Mouse (Mus musculus) hindbrain, embryonic 15.5 days (tissue): ENCODE measurements around the gene Vtcn1. TPM values are rescaled to one million over a fixed set of nuclear protein-coding genes. Genes with fewer than 3 reads are reported as not detected.
A peak's percentile ranks its signal among the peaks of the same experiment; 100 is the strongest.
"Not testable (repeated sequence)": the region's sequence is repeated elsewhere in the genome, so short reads cannot be mapped to it uniquely, and the experiment has no call there.

Source experiments
- ATAC-seq: fragments of 200-750 bp; cut with Nextera tagmentation; 2 replicates; pipeline ENCODE4 v1.8.0; 2017; ENCODE audit warnings: low read depth, moderate number of reproducible peaks, moderate TSS enrichment; ENCODE audit not compliant: low FRiP score
- H3K27ac ChIP-seq: fragments of 300-500 bp; sonication (generic); replicated peaks from 2 replicates; pipeline ENCODE4 v1.5.1; 2015; ENCODE audit warnings: mild to moderate bottlenecking, inconsistent platforms
- H3K27me3 ChIP-seq: fragments of 300-500 bp; sonication (generic); 2 replicates; pipeline ENCODE4 v1.6.1; 2015; ENCODE audit warnings: control low read depth, inconsistent platforms
- H3K36me3 ChIP-seq: fragments of 300-500 bp; sonication (generic); 2 replicates; pipeline ENCODE4 v1.6.1; 2015; ENCODE audit warnings: control low read depth, inconsistent platforms
- H3K4me1 ChIP-seq: fragments of 300-500 bp; sonication (generic); replicated peaks from 2 replicates; pipeline ENCODE4 v1.6.1; 2015; ENCODE audit warnings: control low read depth, inconsistent platforms
- H3K4me2 ChIP-seq: fragments of 300-500 bp; sonication (generic); 2 replicates; pipeline ENCODE4 v1.6.1; 2015; ENCODE audit warnings: moderate library complexity, mild to moderate bottlenecking, inconsistent platforms
- H3K4me3 ChIP-seq: fragments of 300-500 bp; sonication (generic); 2 replicates; pipeline ENCODE4 v1.5.1; 2015; ENCODE audit warnings: mild to moderate bottlenecking, inconsistent platforms
- H3K9ac ChIP-seq: fragments of 300-500 bp; sonication (generic); 2 replicates; pipeline ENCODE4 v1.6.1; 2015; ENCODE audit warnings: inconsistent platforms
- H3K9me3 ChIP-seq: fragments of 300-500 bp; sonication (generic); 2 replicates; pipeline ENCODE4 v1.6.1; 2016; ENCODE audit warnings: control low read depth, inconsistent platforms
- WGBS: fragments of 180-500 bp; shearing (Covaris S2); methylation state at CpG from one replicate; pipeline ENCODE4 v1.1.7; 2015; 5-methylcytosine and 5-hydroxymethylcytosine counted together
- polyA plus RNA-seq: library from polyadenylated mRNA; unstranded; fragments of >200 nt; fragmentation: Nextera tagmentation; extraction: Ambion mirVana; gene quantifications from 2 replicates; pipeline ENCODE4 v1.2.1, GENCODE M21; 2015

Vtcn1 gene
- polyA plus RNA-seq, 1 experiment from 2014 or later, result not detected

- H3K36me3 ChIP-seq, result no peaks in the 10 kb centered on the region
- H3K27ac ChIP-seq, result no peak overlapping the region
- ATAC-seq, result no peak
- H3K9me3 ChIP-seq, result no peaks in the 10 kb centered on the region
- H3K9ac ChIP-seq, result no peak overlapping the region
- H3K4me1 ChIP-seq, result no peaks in the 10 kb centered on the region
- WGBS, result 86% methylated on average over 2 of the region's 2 CpGs
- H3K4me3 ChIP-seq, result no peak overlapping the region
- no peak overlapping the region for H3K4me2 ChIP-seq
- H3K27me3 ChIP-seq, result no peaks in the 10 kb centered on the region
These were observed 13.4 kb upstream of the Vtcn1 start for GRCm38 (mm10) chr3:100811836-100812235.

- H3K4me3 ChIP-seq, ATAC-seq, H3K27me3 ChIP-seq, H3K9me3 ChIP-seq, H3K4me2 ChIP-seq, H3K9ac ChIP-seq, H3K36me3 ChIP-seq, H3K4me1 ChIP-seq, H3K27ac ChIP-seq: not testable (repeated sequence)
- 80% methylated on average over 1 of the region's 1 CpGs for WGBS
These were observed 9.8 kb upstream of the Vtcn1 start for GRCm38 (mm10) chr3:100815490-100815889.

- Histone ChIP-seq H3K9ac (no peak overlapping the region), H3K4me3 (no peak overlapping the region), H3K9me3 (no peaks in the 10 kb centered on the region), H3K4me1 (peaks cover 7% of the 10 kb centered on the region), H3K27ac (no peak overlapping the region), H3K4me2 (no peak overlapping the region), H3K27me3 (no peaks in the 10 kb centered on the region), H3K36me3 (no peaks in the 10 kb centered on the region)
- 78% methylated on average over 4 of the region's 4 CpGs for WGBS
- no peak for ATAC-seq
These were observed 6.5 kb upstream of the Vtcn1 start for GRCm38 (mm10) chr3:100818709-100819108.

- Histone ChIP-seq H3K4me3 (no peak overlapping the region), H3K4me1 (peaks cover 7% of the 10 kb centered on the region), H3K36me3 (no peaks in the 10 kb centered on the region), H3K9ac (no peak overlapping the region), H3K27ac (no peak overlapping the region), H3K4me2 (no peak overlapping the region), H3K27me3 (no peaks in the 10 kb centered on the region), H3K9me3 (no peaks in the 10 kb centered on the region)
- 98% methylated on average over 5 of the region's 5 CpGs for WGBS
- no peak for ATAC-seq
These were observed 5.7 kb upstream of the Vtcn1 start for GRCm38 (mm10) chr3:100819571-100819970.

- Histone ChIP-seq H3K4me1 (peaks cover 7% of the 10 kb centered on the region), H3K36me3 (no peaks in the 10 kb centered on the region), H3K4me3 (no peak overlapping the region), H3K27ac (peak overlapping the region; percentile 6; the same call in 1 of the 2 replicates), H3K9me3 (no peaks in the 10 kb centered on the region), H3K9ac (no peak overlapping the region), H3K27me3 (no peaks in the 10 kb centered on the region), H3K4me2 (no peak overlapping the region)
- WGBS, result 42% methylated on average over 2 of the region's 2 CpGs
- ATAC-seq, result peak; percentile 75
These were observed 4.4 kb upstream of the Vtcn1 start for GRCm38 (mm10) chr3:100820852-100821251.

- ATAC-seq, result peak; percentile 59
- Histone ChIP-seq H3K4me2 (no peak overlapping the region), H3K27me3 (no peaks in the 10 kb centered on the region), H3K27ac (peak overlapping the region; percentile 6; the same call in 1 of the 2 replicates), H3K9me3 (no peaks in the 10 kb centered on the region), H3K4me3 (no peak overlapping the region), H3K9ac (no peak overlapping the region), H3K4me1 (peaks cover 7% of the 10 kb centered on the region), H3K36me3 (no peaks in the 10 kb centered on the region)
- WGBS, result 53% methylated on average over 2 of the region's 2 CpGs
These were observed 4.0 kb upstream of the Vtcn1 start for GRCm38 (mm10) chr3:100821276-100821675.

- Histone ChIP-seq H3K9ac (no peak overlapping the region), H3K4me3 (no peak overlapping the region), H3K9me3 (no peaks in the 10 kb centered on the region), H3K27me3 (no peaks in the 10 kb centered on the region), H3K4me2 (no peak overlapping the region), H3K27ac (no peak overlapping the region), H3K36me3 (no peaks in the 10 kb centered on the region), H3K4me1 (no peaks in the 10 kb centered on the region)
- no peak for ATAC-seq
- WGBS, result 68% methylated on average over 3 of the region's 3 CpGs
These were observed 18.5 kb downstream of the Vtcn1 start for GRCm38 (mm10) chr3:100843784-100844183.

GRCm38 (mm10) chr3:100844366-100844765, 19.1 kb downstream of the Vtcn1 start:
- no peak overlapping the region for H3K4me3 ChIP-seq
- H3K4me1 ChIP-seq, result no peaks in the 10 kb centered on the region
- no peaks in the 10 kb centered on the region for H3K9me3 ChIP-seq
- 59% methylated on average over 5 of the region's 5 CpGs for WGBS
- no peaks in the 10 kb centered on the region for H3K36me3 ChIP-seq
- no peaks in the 10 kb centered on the region for H3K27me3 ChIP-seq
- H3K27ac ChIP-seq, result no peak overlapping the region
- no peak overlapping the region for H3K9ac ChIP-seq
- no peak overlapping the region for H3K4me2 ChIP-seq
- ATAC-seq, result no peak

GRCm38 (mm10) chr3:100848348-100848747, 23.1 kb downstream of the Vtcn1 start:
- Histone ChIP-seq H3K4me1 (no peaks in the 10 kb centered on the region), H3K9me3 (no peaks in the 10 kb centered on the region), H3K36me3 (no peaks in the 10 kb centered on the region), H3K9ac (no peak overlapping the region), H3K4me3 (no peak overlapping the region), H3K4me2 (no peak overlapping the region), H3K27me3 (no peaks in the 10 kb centered on the region), H3K27ac (no peak overlapping the region)
- WGBS, result 82% methylated on average over 7 of the region's 7 CpGs
- no peak for ATAC-seq

- no peaks in the 10 kb centered on the region for H3K36me3 ChIP-seq
- H3K9me3 ChIP-seq, result no peaks in the 10 kb centered on the region
- H3K4me1 ChIP-seq, result no peaks in the 10 kb centered on the region
- no peak overlapping the region for H3K4me3 ChIP-seq
- H3K4me2 ChIP-seq, result no peak overlapping the region
- no peak overlapping the region for H3K9ac ChIP-seq
- ATAC-seq, result no peak
- 89% methylated on average over 6 of the region's 6 CpGs for WGBS
- H3K27me3 ChIP-seq, result no peaks in the 10 kb centered on the region
- H3K27ac ChIP-seq, result no peak overlapping the region
These were observed 25.2 kb downstream of the Vtcn1 start for GRCm38 (mm10) chr3:100850468-100850867.

GRCm38 (mm10) chr3:100856050-100856815, 31.0 kb downstream of the Vtcn1 start:
- no peak overlapping the region for H3K4me2 ChIP-seq
- no peaks in the 10 kb centered on the region for H3K36me3 ChIP-seq
- H3K9ac ChIP-seq, result no peak overlapping the region
- ATAC-seq, result no peak
- no peak overlapping the region for H3K27ac ChIP-seq
- no peak overlapping the region for H3K4me3 ChIP-seq
- H3K27me3 ChIP-seq, result no peaks in the 10 kb centered on the region
- WGBS, result 56% methylated on average over 9 of the region's 9 CpGs
- H3K4me1 ChIP-seq, result 0 out of 2 replicates have a peak, but pooled peaks cover 5% of the 10 kb centered on the region
- H3K9me3 ChIP-seq, result no peaks in the 10 kb centered on the region

- Histone ChIP-seq H3K4me3 (no peak overlapping the region), H3K4me1 (0 out of 2 replicates have a peak, but pooled peaks cover 11% of the 10 kb centered on the region), H3K9ac (no peak overlapping the region), H3K36me3 (no peaks in the 10 kb centered on the region), H3K9me3 (no peaks in the 10 kb centered on the region), H3K4me2 (no peak overlapping the region), H3K27me3 (no peaks in the 10 kb centered on the region), H3K27ac (no peak overlapping the region)
- WGBS, result 89% methylated on average over 5 of the region's 5 CpGs
- no peak for ATAC-seq
These were observed 31.9 kb downstream of the Vtcn1 start for GRCm38 (mm10) chr3:100857139-100857538.
